13 mouse cellular contexts compared by ENCODE assay signal in the genomic region with DNA sequence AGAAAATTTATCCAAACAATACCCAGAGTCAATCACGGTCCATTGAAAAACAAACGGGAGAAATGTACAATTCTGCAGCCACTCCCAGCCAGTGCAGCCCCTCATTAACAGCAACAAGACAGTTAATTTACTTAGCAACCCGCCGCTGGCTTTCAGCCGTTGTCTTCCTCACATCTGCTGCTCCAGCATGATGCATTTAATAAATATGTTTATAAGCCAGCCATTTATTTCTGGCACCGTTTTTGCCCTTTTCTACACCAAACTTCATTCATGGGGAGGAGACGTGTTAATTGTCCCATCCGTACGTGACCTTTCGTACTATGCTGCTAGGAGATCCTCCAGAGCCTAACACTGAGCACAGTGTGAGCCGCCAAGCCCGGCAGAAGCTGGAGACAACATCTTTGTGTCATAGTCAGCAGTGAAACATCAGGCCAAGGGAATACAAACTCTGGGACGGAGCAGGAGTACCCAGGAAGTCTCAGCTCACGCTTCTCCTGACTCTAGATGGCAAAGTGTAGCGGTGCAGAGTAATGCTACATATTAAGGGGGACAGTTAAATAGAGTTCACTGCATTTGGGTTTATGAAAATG.
A peak's percentile ranks its signal among the peaks of the same experiment; 100 is the strongest.
DNase-seq lines count a peak whose midpoint lies in the region; ATAC-seq lines count a peak whose summit lies in the region.
"Had no signal": no experiment of that assay in that cellular context is flagged by ENCODE, and none has a peak within 500 bp of the region (broad histone marks: within the 10 kb centered on the region; RNA-seq: fewer than 3 reads in every experiment).

No protein-coding gene starts in this region.

- peak; percentile 13 for DNase-seq in left cerebral cortex, postnatal 4 days
- no peak for DNase-seq in left cerebral cortex, adult 9 months (ENCODE audit: low spot score in 2 of 2)
- DNase-seq in midbrain, embryonic 14.5 days: peak; percentile 63
- no peak for DNase-seq in liver
- no peak for DNase-seq in thymus, postnatal 36 days
- DNase-seq in B cell, adult 2 months: no peak
- DNase-seq: heart, postnatal 4 days had no signal

- no peaks in the 10 kb centered on the region for H3K36me3 ChIP-seq in forebrain, embryonic 16.5 days (ENCODE audit: control insufficient read depth, insufficient read depth)
- H3K36me3 ChIP-seq in midbrain, embryonic 14.5 days (ENCODE audit: control insufficient read depth, insufficient read depth, low read length): no peaks in the 10 kb centered on the region
- H3K36me3 ChIP-seq in stomach, embryonic 16.5 days (ENCODE audit: control insufficient read depth, insufficient read depth, low read length): no peaks in the 10 kb centered on the region
- H3K36me3 ChIP-seq: limb, embryonic 15.5 days had no signal

- peak overlapping the region; percentile 84 for H3K4me2 ChIP-seq in forebrain, embryonic 16.5 days (ENCODE audit: low read length)
- H3K4me2 ChIP-seq in midbrain, embryonic 14.5 days (ENCODE audit: low read length): peak overlapping the region; percentile 66
- H3K4me2 ChIP-seq in stomach, embryonic 16.5 days (ENCODE audit: low read depth, low read length): peak overlapping the region; percentile 66; the same call in 1 of the 2 replicates

- intact Hi-C loops in left cerebral cortex, postnatal 4 days (cut with DNase I): no loop called here

- peak overlapping the region; percentile 37; the same call in 1 of the 2 replicates for H3K27ac ChIP-seq in forebrain, embryonic 16.5 days (ENCODE audit: low read length)
- peak overlapping the region; percentile 98 for H3K27ac ChIP-seq in midbrain, embryonic 14.5 days (replicated peaks; ENCODE audit: low read depth, low read length)
- H3K27ac ChIP-seq in stomach, embryonic 16.5 days (ENCODE audit: low read length): no peak overlapping the region; the same call in 1 of the 2 replicates
- H3K27ac ChIP-seq: kidney, postnatal 0 days; limb, embryonic 15.5 days had no signal

- no peaks in the 10 kb centered on the region for H3K9me3 ChIP-seq in forebrain, embryonic 16.5 days (ENCODE audit: control insufficient read depth, low read length)
- H3K9me3 ChIP-seq in midbrain, embryonic 14.5 days (ENCODE audit: control insufficient read depth, low read length): no peaks in the 10 kb centered on the region
- H3K9me3 ChIP-seq in stomach, embryonic 16.5 days (replicated peaks; ENCODE audit: control insufficient read depth, low read length): no peaks in the 10 kb centered on the region
- H3K9me3 ChIP-seq: limb, embryonic 15.5 days had no signal

- peak overlapping the region; percentile 36 for H3K9ac ChIP-seq in forebrain, embryonic 16.5 days (replicated peaks; ENCODE audit: low read depth, low read length)
- peak overlapping the region; percentile 55 for H3K9ac ChIP-seq in midbrain, embryonic 14.5 days (replicated peaks; ENCODE audit: low read length)
- no peak overlapping the region for H3K9ac ChIP-seq in stomach, embryonic 16.5 days (ENCODE audit: low read length)
- H3K9ac ChIP-seq: limb, embryonic 15.5 days had no signal

- WGBS in forebrain, embryonic 16.5 days: 21% methylated on average over 15 of the region's 15 CpGs
- whole genome bisulfite sequencing in midbrain, embryonic 14.5 days: 32% methylated on average over 15 of the region's 15 CpGs
- WGBS in stomach, embryonic 16.5 days: 61% methylated on average over 15 of the region's 15 CpGs

- peak; percentile 39 for ATAC-seq in forebrain, embryonic 16.5 days
- ATAC-seq in midbrain, embryonic 14.5 days (ENCODE audit: low FRiP score, low TSS enrichment): 0 out of 2 replicates have a peak, but pooled peaks have one; percentile 31
- no peak; the same call in 1 of the 2 replicates for ATAC-seq in stomach, embryonic 16.5 days (ENCODE audit: insufficient read depth, low FRiP score)
- ATAC-seq: Patski had no signal

- peak overlapping the region; percentile 9; the same call in 1 of the 2 replicates for H3K4me3 ChIP-seq in forebrain, embryonic 16.5 days (replicated peaks; ENCODE audit: low read length)
- H3K4me3 ChIP-seq in midbrain, embryonic 14.5 days (replicated peaks; ENCODE audit: low read depth, low read length): peak overlapping the region; percentile 36
- H3K4me3 ChIP-seq in stomach, embryonic 16.5 days (replicated peaks; ENCODE audit: low read length): no peak overlapping the region

- H3K27me3 ChIP-seq in forebrain, embryonic 16.5 days (replicated peaks; ENCODE audit: control insufficient read depth, insufficient read depth, low read length): 0 out of 2 replicates have a peak, but pooled peaks cover 2% of the 10 kb centered on the region
- H3K27me3 ChIP-seq in midbrain, embryonic 14.5 days (ENCODE audit: control insufficient read depth, insufficient read depth, low read length): no peaks in the 10 kb centered on the region
- H3K27me3 ChIP-seq in stomach, embryonic 16.5 days (ENCODE audit: control insufficient read depth, insufficient read depth, low read length): no peaks in the 10 kb centered on the region
- H3K27me3 ChIP-seq: CH12.LX; limb, embryonic 15.5 days had no signal

- H3K4me1 ChIP-seq in forebrain, embryonic 16.5 days (replicated peaks; ENCODE audit: control insufficient read depth, insufficient read depth, low read length): peaks cover 15% of the 10 kb centered on the region
- peaks cover 23% of the 10 kb centered on the region for H3K4me1 ChIP-seq in midbrain, embryonic 14.5 days (ENCODE audit: control insufficient read depth, insufficient read depth, low read length)
- 0 out of 2 replicates have a peak, but pooled peaks cover 8% of the 10 kb centered on the region for H3K4me1 ChIP-seq in stomach, embryonic 16.5 days (ENCODE audit: control insufficient read depth, insufficient read depth, low read length)

Comparison
In these comparisons a context has a peak if more than half of its experiments do, and no peak if none do; other contexts are left out.
1. DNase-seq: peak in left cerebral cortex, postnatal 4 days (single experiment) and midbrain, embryonic 14.5 days (single experiment); none in left cerebral cortex, adult 9 months (0 of 2), liver (single experiment), thymus, postnatal 36 days (0 of 2) and B cell, adult 2 months (0 of 2).
2. Peak in every context shown above with its lines, with median percentiles within 50 percentile points of each other: H3K4me2 ChIP-seq.